Comparison of ENCODE assay signal across 11 mouse cellular contexts in the genomic region with DNA sequence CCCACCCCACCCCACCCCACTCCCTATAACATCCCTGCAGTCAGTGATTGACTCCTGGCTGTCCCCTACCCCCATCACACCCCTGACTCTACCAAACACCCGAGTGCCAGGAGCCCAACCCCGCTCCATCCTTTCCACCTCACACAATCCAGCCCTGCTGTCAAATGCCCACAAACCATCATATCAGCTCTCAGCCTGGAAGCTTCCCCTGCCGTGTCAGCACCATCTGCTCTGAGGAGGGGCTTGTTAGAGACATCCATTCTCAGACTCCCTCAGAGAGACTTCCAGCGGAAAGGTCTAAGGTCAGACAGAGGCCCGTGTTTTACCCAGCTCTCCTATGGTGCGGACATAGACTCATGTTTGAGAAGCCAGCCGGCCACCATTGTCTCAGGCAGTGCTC. TPM values are rescaled to one million over a fixed set of nuclear protein-coding genes. Genes with fewer than 3 reads are reported as not detected.
A peak's percentile ranks its signal among the peaks of the same experiment; 100 is the strongest.
DNase-seq lines count a peak whose midpoint lies in the region; ATAC-seq and TF ChIP-seq lines count a peak whose summit lies in the region.
"Had no signal": no experiment of that assay in that cellular context is flagged by ENCODE, and none has a peak within 500 bp of the region (broad histone marks: within the 10 kb centered on the region; RNA-seq: fewer than 3 reads in every experiment).

No protein-coding gene starts in this region.

- 25% methylated on average over 7 of the region's 7 CpGs for WGBS in heart, embryonic 14.5 days
- 32% methylated on average over 7 of the region's 7 CpGs for WGBS in lung, embryonic 16.5 days
- 38% methylated on average over 7 of the region's 7 CpGs for WGBS in lung, adult 2 months
- 36% methylated on average over 7 of the region's 7 CpGs for WGBS in embryonic facial prominence, embryonic 12.5 days

- H3K36me3 ChIP-seq in heart, embryonic 14.5 days (ENCODE audit: control insufficient read depth, insufficient read depth, low read length), result no peaks in the 10 kb centered on the region
- no peaks in the 10 kb centered on the region for H3K36me3 ChIP-seq in lung, embryonic 16.5 days (ENCODE audit: control insufficient read depth, insufficient read depth, low read length)
- no peaks in the 10 kb centered on the region for H3K36me3 ChIP-seq in embryonic facial prominence, embryonic 12.5 days
- H3K36me3 ChIP-seq: neural tube, embryonic 13.5 days had no signal

- H3K4me2 ChIP-seq in heart, embryonic 14.5 days (ENCODE audit: low read length), result peak overlapping the region; percentile 49; the same call in 1 of the 2 replicates
- H3K4me2 ChIP-seq in lung, embryonic 16.5 days (ENCODE audit: low read depth, low read length), result no peak overlapping the region
- H3K4me2 ChIP-seq in embryonic facial prominence, embryonic 12.5 days (replicated peaks), result no peak overlapping the region
- H3K4me2 ChIP-seq: neural tube, embryonic 13.5 days had no signal

- ATAC-seq in heart, embryonic 14.5 days (ENCODE audit: insufficient number of reproducible peaks, insufficient read depth, low FRiP score, low read depth), result 0 out of 2 replicates have a peak, but pooled peaks have one; percentile 25
- peak; percentile 37; the same call in 1 of the 2 replicates for ATAC-seq in lung, embryonic 16.5 days (ENCODE audit: low read depth)
- ATAC-seq in embryonic facial prominence, embryonic 12.5 days (ENCODE audit: insufficient number of reproducible peaks, insufficient read depth, low FRiP score, low TSS enrichment), result peak; percentile 38
- ATAC-seq in inflammation-experienced regulatory T-cells, adult 6 months, result no peak

- H3K4me3 ChIP-seq in heart, embryonic 14.5 days (ENCODE audit: control insufficient read depth in 1 of 2, insufficient read depth in 1 of 2, low read depth in 1 of 2, low read length in 2 of 2), result no peak overlapping the region
- H3K4me3 ChIP-seq in lung, embryonic 16.5 days (ENCODE audit: low read length), result no peak overlapping the region
- H3K4me3 ChIP-seq in lung, adult 2 months (replicated peaks; ENCODE audit: extremely low read depth, low read depth, low read length), result no peak overlapping the region
- H3K4me3 ChIP-seq in embryonic facial prominence, embryonic 12.5 days, result no peak overlapping the region
- H3K4me3 ChIP-seq: neural tube, embryonic 13.5 days had no signal

- TF ChIP-seq CTCF in lung, adult 2 months (IDR thresholded peaks at IDR 0.05; ENCODE audit: insufficient read depth, low read length), result no peak

- peak overlapping the region; percentile 40; the same call in 1 of the 2 replicates for H3K9ac ChIP-seq in heart, embryonic 14.5 days (ENCODE audit: low read length)
- no peak overlapping the region for H3K9ac ChIP-seq in lung, embryonic 16.5 days (ENCODE audit: low read length)
- H3K9ac ChIP-seq in embryonic facial prominence, embryonic 12.5 days, result no peak overlapping the region
- H3K9ac ChIP-seq: neural tube, embryonic 13.5 days had no signal

- H3K27ac ChIP-seq in heart, embryonic 14.5 days (replicated peaks in 1 of 2; ENCODE audit: control insufficient read depth in 1 of 2, insufficient read depth in 1 of 2, low read depth in 2 of 2, low read length in 2 of 2), result peak overlapping the region; percentile 37 to 83; a peak in 3 of 4 replicates
- peak overlapping the region; percentile 18; the same call in 1 of the 2 replicates for H3K27ac ChIP-seq in lung, embryonic 16.5 days (ENCODE audit: low read length)
- H3K27ac ChIP-seq in embryonic facial prominence, embryonic 12.5 days, result no peak overlapping the region
- H3K27ac ChIP-seq: neural tube, embryonic 13.5 days had no signal

- no peak for TF ChIP-seq POLR2A in lung, adult 2 months (IDR thresholded peaks at IDR 0.05; ENCODE audit: borderline replicate concordance, extremely low read depth, low read depth, low read length)

- H3K4me1 ChIP-seq in heart, embryonic 14.5 days (ENCODE audit: control insufficient read depth in 2 of 2, insufficient read depth in 2 of 2, low read length in 2 of 2), result peaks cover 21 to 31% of the 10 kb centered on the region in 2 experiments
- H3K4me1 ChIP-seq in lung, embryonic 16.5 days (replicated peaks; ENCODE audit: control insufficient read depth, insufficient read depth, low read length), result peaks cover 28% of the 10 kb centered on the region
- H3K4me1 ChIP-seq in lung, adult 2 months (ENCODE audit: control insufficient read depth, insufficient read depth, low read length), result peaks cover 24% of the 10 kb centered on the region
- peaks cover 7% of the 10 kb centered on the region for H3K4me1 ChIP-seq in embryonic facial prominence, embryonic 12.5 days

- DNase-seq in heart, adult 8-10 months (ENCODE audit: low spot score), result no peak
- DNase-seq in lung, adult 2 months, result no peak
- peak; percentile 67 for DNase-seq in mesoderm, embryonic 11.5 days (ENCODE audit: low read depth, low spot score)
- no peak for DNase-seq in thymus, adult 18-20 months
- DNase-seq: cerebellum, adult 8-10 months; left cerebral cortex, postnatal 4 days had no signal

- H3K9me3 ChIP-seq in heart, embryonic 14.5 days (ENCODE audit: control insufficient read depth, low read length), result no peaks in the 10 kb centered on the region
- H3K9me3 ChIP-seq in lung, embryonic 16.5 days (ENCODE audit: control insufficient read depth, low read length), result no peaks in the 10 kb centered on the region
- H3K9me3 ChIP-seq in embryonic facial prominence, embryonic 12.5 days, result no peaks in the 10 kb centered on the region
- H3K9me3 ChIP-seq: neural tube, embryonic 13.5 days had no signal

- no peaks in the 10 kb centered on the region for H3K27me3 ChIP-seq in heart, embryonic 14.5 days (ENCODE audit: control insufficient read depth, insufficient read depth, low read length)
- H3K27me3 ChIP-seq in lung, embryonic 16.5 days (ENCODE audit: control insufficient read depth, insufficient read depth, low read depth, low read length), result no peaks in the 10 kb centered on the region
- no peaks in the 10 kb centered on the region for H3K27me3 ChIP-seq in embryonic facial prominence, embryonic 12.5 days
- H3K27me3 ChIP-seq: neural tube, embryonic 13.5 days had no signal

RNA-seq across cellular contexts. Expression of a gene that starts 11.5 kb away (rescaled TPM):
- 22.7 and 23.2 TPM in 2 replicates for polyA plus RNA-seq in heart, embryonic 14.5 days (2014; fragmentation: Nextera tagmentation; extraction: Ambion mirVana)
- 10 to 100 TPM; 15.8 to 17.4 (median 17.0) TPM for total RNA-seq in heart, adult 8-10 months (2022)
- polyA plus RNA-seq in lung, embryonic 16.5 days (2015; fragmentation: Nextera tagmentation; extraction: Ambion mirVana), result 34.6 and 36.6 TPM in 2 replicates
- polyA plus RNA-seq in lung, adult 2 months (2012; rRNA removed), result 62.3 and 68.6 TPM in 2 replicates
- polyA plus RNA-seq in embryonic facial prominence, embryonic 12.5 days (2016; fragmentation: Nextera tagmentation; extraction: Ambion mirVana), result 26.0 and 26.6 TPM in 2 replicates
- 1 to 10 TPM; 5.3 to 9.5 (median 5.4) TPM for polyA plus RNA-seq in inflammation-experienced regulatory T-cells, adult 6 months (2017; shearing (Covaris generic))
